Mouse (Mus musculus): ENCODE data around the gene Tceal8.
"Not testable (repeated sequence)": the region's sequence is repeated elsewhere in the genome, so short reads cannot be mapped to it uniquely, and the experiment has no call there.

Gene Tceal8

DNA sequence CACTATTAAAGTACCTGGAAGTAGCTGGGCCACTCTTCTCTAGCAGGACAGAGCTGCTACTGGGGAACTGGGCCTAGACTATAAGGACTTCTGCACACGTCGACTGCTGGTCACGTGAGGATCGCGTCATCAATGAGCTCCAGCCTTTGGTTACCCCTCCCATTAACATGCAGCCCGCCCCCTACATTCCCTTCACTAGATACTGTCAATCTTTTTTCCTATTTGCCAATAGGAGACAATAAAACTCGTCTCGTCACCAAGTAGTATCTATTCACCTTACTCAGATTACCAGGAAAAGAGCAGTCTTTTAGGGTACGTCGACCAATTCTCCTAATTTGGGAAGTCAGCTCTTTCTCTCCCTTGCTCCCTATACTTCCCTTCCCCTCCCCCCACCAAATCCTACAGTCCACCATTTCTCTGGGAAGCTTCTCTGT, at the start of gene Tceal8:
Tceal8 (minus strand) TSS at position 225 of the 434 bp plus-strand sequence.
- in situ Hi-C loops (cut with MboI, MseI): no loop called here

GRCm38 (mm10) chrX:136216303-136216702, 44.2 kb upstream of the Tceal8 start:
- in situ Hi-C loops (cut with MboI, MseI): no loop called here

DNA sequence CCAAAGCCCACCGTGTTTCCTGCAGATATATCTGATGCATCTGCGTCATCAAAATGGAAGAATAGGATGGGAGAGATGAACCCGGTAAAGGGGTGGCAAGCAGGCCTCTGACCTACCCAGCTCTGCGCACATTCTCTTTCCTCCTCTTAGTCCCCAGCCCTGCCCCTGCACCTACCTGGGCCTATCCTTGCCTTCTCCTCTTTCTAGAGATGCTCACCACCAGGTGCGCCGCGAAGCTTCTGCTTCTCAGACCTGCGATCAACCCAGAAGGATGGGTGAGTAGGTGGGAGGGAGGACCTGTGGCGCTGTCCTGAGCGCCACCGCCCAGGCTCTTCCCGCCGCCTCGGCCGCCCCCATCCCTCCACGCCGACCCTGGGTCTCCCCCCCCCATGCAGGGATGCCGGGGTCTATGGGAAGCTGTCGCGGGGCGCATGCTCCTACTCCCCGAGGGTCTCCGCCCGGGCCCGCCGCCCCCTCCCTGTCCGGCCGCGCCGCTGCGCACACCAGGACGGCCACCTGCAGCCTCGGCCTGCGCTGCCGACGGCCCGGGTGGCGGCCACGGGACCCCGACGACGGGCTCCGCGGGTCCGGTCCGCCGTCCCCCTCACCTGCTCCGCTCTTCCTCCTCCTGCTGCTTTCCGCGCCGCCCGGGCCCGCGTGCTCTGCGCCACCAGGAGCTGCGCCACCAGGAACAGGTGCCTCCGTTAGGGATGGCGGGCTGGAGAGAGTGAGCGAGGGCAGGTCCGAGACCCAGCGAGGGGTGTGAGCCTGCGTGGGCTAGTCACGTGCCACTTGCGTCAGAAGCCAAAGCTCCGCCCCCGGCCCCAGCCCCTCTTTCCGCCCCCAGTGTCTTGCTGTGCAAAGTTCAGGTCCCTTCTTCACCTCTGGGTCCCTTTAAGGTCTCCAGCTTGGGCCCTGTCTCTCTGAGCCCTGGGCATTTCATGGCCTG, 42.9 kb upstream of the Tceal8 start, which contains the start of the genes Tceal7 and Bex1:
Tceal7 (plus strand) TSS at position 51 of the 949 bp plus-strand sequence.
Bex1 (minus strand) TSS at position 785 of the 949 bp plus-strand sequence.
- in situ Hi-C loops (cut with MboI, MseI): not testable (repeated sequence)

GRCm38 (mm10) chrX:136213396-136213795, 41.3 kb upstream of the Tceal8 start:
- in situ Hi-C loops (cut with MboI, MseI): no loop called here

GRCm38 (mm10) chrX:136204406-136204805, 32.3 kb upstream of the Tceal8 start:
- in situ Hi-C loops (cut with MboI, MseI): loop anchor here in 1 of 2 experiments (10.0 kb wide), 1 partner anchor 110 kb away; no protein-coding TSS in a partner anchor

DNA sequence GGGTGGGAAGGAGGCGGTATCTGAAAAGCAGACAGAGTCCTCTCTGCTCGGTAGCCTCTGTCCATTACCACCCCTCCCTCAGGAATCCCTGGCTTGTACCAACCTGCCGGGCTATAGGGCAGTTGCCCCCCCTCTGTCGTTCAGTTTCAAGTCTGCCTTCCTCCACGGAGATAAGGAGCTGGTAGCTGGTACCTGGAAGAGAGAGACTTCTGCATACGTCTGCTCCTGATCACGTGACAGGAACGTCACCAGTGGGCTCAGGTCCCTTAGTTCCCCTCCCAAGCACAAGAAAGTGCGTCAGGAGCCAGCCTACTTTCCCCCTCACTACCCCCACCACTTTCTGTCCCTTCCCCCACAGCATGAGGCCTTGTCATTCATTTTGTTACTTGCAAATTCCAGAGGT, 31.5 kb upstream of the Tceal8 start, which contains the start of gene Tceal5:
Tceal5 (minus strand) TSS at position 213 of the 403 bp plus-strand sequence.
- in situ Hi-C loops (cut with MboI, MseI): loop anchor here in 1 of 2 experiments (10.0 kb wide), 1 partner anchor 111 kb away; no protein-coding TSS in a partner anchor

DNA sequence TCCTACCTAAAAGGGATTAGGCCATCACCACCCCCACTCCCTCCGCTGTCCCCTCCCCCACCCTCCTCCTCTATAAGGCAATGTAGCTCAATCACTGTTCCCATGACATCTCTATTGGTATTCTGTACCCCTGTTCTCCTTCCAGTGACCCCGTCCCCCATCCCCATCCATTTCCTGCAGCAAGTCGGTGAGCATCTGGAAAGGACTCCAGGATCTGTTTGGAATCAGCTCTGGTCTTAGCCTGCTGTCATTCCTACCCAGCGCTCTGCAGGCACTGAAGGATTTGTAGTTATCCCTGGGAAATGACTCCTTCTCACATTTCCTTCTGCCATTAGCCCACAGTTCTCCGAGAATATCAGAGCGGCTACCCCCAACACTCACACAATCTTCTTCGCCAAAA, 31.1 kb upstream of the Tceal8 start:
- in situ Hi-C loops (cut with MboI, MseI): loop anchor here in 1 of 2 experiments (10.0 kb wide), 1 partner anchor 112 kb away; no protein-coding TSS in a partner anchor

DNA sequence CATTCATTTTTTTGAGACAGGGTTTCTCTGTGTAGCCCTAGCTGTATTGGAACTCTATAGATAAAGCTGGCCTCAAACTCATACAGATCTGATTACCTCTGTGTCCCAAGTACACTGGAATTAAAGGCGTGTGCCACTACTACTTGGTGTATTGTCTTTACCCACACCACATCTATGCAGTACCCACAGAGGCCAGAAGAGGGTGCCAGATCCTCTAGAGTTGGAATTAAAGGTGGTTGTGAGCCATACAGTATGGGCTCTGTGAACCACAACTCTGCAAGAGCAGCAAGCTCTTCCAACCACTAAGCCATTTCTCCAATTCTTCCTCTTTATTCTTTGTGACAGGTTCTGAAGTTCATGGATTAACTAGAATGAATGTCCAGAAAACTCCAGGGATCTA, 24.7 kb upstream of the Tceal8 start:
- in situ Hi-C loops (cut with MboI, MseI): no loop called here

GRCm38 (mm10) chrX:136195193-136195944, 23.2 kb upstream of the Tceal8 start:
- in situ Hi-C loops (cut with MboI, MseI): no loop called here

- in situ Hi-C loops (cut with MboI, MseI): no loop called here
These were observed 11.0 kb upstream of the Tceal8 start for GRCm38 (mm10) chrX:136183107-136183506.

DNA sequence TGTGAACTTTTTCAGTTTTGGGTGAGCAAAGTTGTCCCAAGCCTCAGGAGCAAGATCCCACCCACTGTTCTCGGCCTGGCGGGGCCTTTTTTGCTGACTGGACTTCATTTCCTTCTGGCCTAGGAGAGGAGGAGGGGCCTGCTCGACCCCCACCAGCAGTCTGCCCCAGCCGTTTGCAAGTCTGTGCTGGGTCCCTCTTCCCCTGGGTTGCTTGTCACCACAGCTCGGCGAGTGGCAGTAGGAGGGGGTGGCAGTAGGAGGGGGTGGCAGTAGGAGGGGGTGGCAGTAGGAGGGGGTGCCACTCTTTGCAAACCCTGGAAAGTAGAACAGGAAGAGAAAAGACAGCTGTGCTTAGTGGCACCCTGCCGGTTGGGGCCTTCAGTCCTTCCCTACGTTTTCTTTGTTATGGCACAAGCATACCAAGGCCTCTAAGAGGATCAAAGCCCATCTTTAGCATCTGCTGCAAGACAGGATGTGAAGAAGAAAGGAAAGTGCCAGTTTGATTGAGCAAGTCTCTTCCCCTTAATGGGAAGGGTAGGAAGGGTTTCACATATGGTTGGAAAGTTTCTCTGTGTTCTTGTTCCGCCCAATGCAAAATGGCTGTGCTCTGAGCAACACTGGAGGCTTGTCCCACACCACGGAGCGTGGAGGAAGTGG, 8.9 kb upstream of the Tceal8 start:
- in situ Hi-C loops (cut with MboI, MseI): no loop called here

GRCm38 (mm10) chrX:136172786-136173185, 644 bp upstream of the Tceal8 start:
- in situ Hi-C loops (cut with MboI, MseI): no loop called here

GRCm38 (mm10) chrX:136171189-136172117, 689 bp downstream of the Tceal8 start:
- in situ Hi-C loops (cut with MboI, MseI): no loop called here

- in situ Hi-C loops (cut with MboI, MseI): no loop called here
These were observed 1.5 kb downstream of the Tceal8 start for GRCm38 (mm10) chrX:136170625-136171024.

GRCm38 (mm10) chrX:136144195-136144594, 27.9 kb downstream of the Tceal8 start:
- in situ Hi-C loops (cut with MboI, MseI): no loop called here

DNA sequence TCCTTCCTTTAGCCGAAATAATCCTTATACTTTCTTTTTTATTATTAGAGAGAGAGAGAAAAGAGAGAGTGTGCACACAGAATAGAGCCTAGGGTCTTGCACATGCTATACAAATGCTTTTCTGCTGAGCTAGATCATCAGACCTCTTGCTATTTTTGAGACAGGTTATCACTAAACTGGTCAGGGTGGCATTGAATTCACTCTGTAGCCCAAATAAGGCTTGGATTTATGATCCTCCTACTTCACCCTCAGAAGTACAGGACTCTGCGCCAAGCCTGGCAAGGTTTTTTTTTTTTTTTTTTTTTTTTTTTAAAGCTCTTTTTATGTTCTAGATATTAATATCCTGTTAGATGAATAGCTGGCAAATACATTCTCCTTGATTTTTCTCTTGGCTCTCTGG, 28.4 kb downstream of the Tceal8 start:
- in situ Hi-C loops (cut with MboI, MseI): no loop called here

GRCm38 (mm10) chrX:136141385-136141784, 30.8 kb downstream of the Tceal8 start:
- in situ Hi-C loops (cut with MboI, MseI): no loop called here

GRCm38 (mm10) chrX:136139640-136140004, 32.5 kb downstream of the Tceal8 start:
- in situ Hi-C loops (cut with MboI, MseI): not testable (repeated sequence)

DNA sequence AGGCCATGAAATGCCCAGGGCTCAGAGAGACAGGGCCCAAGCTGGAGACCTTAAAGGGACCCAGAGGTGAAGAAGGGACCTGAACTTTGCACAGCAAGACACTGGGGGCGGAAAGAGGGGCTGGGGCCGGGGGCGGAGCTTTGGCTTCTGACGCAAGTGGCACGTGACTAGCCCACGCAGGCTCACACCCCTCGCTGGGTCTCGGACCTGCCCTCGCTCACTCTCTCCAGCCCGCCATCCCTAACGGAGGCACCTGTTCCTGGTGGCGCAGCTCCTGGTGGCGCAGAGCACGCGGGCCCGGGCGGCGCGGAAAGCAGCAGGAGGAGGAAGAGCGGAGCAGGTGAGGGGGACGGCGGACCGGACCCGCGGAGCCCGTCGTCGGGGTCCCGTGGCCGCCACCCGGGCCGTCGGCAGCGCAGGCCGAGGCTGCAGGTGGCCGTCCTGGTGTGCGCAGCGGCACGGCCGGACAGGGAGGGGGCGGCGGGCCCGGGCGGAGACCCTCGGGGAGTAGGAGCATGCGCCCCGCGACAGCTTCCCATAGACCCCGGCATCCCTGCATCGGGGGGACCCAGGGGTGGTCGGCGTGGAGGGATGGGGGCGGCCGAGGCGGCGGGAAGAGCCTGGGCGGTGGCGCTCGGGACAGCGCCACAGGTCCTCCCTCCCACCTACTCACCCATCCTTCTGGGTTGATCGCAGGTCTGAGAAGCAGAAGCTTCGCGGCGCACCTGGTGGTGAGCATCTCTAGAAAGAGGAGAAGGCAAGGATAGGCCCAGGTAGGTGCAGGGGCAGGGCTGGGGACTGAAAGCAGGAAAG, 33.1 kb downstream of the Tceal8 start, which contains the start of gene Bex4:
Bex4 (plus strand) TSS at position 170 of the 813 bp plus-strand sequence.
- in situ Hi-C loops (cut with MboI, MseI): not testable (repeated sequence)
